Mouse (Mus musculus) megakaryocyte, embryonic 14.5 days (primary cell): ENCODE results near the gene Dnm3.

Experiments used
- FLI1 ChIP-seq: IDR thresholded peaks from 2 replicates; pipeline ENCODE4 v1.6.1; 2012; ENCODE audit warnings: low read length, inconsistent platforms, mixed read lengths
- GATA1 ChIP-seq: IDR thresholded peaks from 3 replicates; pipeline ENCODE4 v1.6.1; 2012; ENCODE audit warnings: mixed read lengths, low read length, inconsistent platforms, borderline replicate concordance

DNA sequence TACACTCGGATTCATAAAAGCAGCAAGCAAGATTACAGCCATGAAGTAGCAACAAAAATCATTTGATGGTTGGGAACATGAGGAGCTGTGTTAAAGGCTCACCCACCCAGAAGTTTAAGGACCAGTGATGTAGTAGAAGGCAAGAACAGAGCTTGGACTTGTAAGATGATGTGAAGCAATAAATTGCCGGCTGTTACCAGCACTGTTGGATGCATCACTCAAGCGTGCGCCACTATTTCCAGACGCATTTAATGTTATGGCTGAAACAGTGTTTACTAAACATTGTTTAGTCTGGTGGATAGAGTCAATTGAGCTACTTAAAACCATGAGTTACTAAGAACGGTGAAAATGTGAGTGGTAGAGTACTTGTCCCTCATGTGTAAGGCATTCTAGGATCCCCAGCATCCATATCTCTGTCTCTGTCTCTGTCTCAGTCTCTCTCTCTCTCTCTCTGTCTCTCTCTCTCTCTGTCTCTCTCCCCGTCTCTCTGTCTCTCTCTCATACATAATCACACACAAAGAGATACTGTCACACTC is 241.1 kb downstream of the Dnm3 start:
- no peak for TF ChIP-seq GATA1
- TF ChIP-seq FLI1, result no peak
